Comparison of ENCODE assay signal across 9 mouse cellular contexts in the genomic region with DNA sequence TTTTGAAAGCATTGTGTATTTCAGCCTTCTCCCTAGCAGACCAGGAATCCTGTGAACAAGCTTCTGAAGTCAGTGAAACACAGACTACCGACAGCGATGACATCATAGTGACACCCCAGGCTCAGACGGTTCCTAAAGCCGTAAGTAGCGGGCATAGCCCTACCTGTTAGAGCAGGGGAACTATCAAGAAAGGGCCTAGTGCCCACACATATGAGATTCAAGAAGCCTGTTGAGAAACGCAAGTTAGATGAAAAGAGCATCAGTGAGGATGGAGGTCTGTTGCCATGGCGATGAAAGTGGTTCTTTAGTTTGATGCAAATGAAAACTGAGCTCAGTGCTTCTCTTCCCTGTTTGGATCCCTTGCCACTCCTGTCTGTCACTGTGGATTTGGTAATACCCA. TPM values are rescaled to one million over a fixed set of nuclear protein-coding genes. Genes with fewer than 3 reads are reported as not detected.
DNase-seq lines count a peak whose midpoint lies in the region; ATAC-seq lines count a peak whose summit lies in the region.
"Had no signal": no experiment of that assay in that cellular context is flagged by ENCODE, and none has a peak within 500 bp of the region (broad histone marks: within the 10 kb centered on the region; RNA-seq: fewer than 3 reads in every experiment).

No protein-coding gene starts in this region.

- peak; percentile 32 for DNase-seq in retina, postnatal 1 day
- DNase-seq in retina, embryonic 14.5 days (ENCODE audit: low spot score), result no peak
- DNase-seq in frontal cortex, postnatal 14 days (ENCODE audit: low spot score in 2 of 2), result peak; percentile 17 to 25
- peak; percentile 17 to 19 for DNase-seq in left cerebral cortex, adult 8-10 months (ENCODE audit: low spot score in 2 of 2)
- peak; percentile 17 for DNase-seq in right cerebral cortex, postnatal 4 days
- no peak for DNase-seq in lung, postnatal 4 days
- no peak for DNase-seq in natural killer cell, adult 2 months (ENCODE audit: low spot score in 2 of 2)
- DNase-seq: cerebellum, postnatal 36 days had no signal

- ATAC-seq in megakaryocyte, adult 5-6 weeks (ENCODE audit: poor library complexity, severe bottlenecking), result no peak

RNA-seq across cellular contexts. Expression of a gene that starts 41.7 kb away (rescaled TPM):
- total RNA-seq in left cerebral cortex, adult 8-10 months (2022), result 1 to 10 TPM in 3 of 4 experiments, under 1 TPM in 1; 0.91 to 3.1 (median 2.6) TPM
- total RNA-seq in megakaryocyte, adult 5-6 weeks (2015), result 2.9 and 3.6 TPM in 2 replicates
- 2.7 TPM in 2 replicates for total RNA-seq in megakaryocyte, adult 5-6 weeks (2017)

RNA-seq across cellular contexts. Expression of a gene that starts 45.0 kb away (rescaled TPM):
- total RNA-seq in left cerebral cortex, adult 8-10 months (2022), result 10 to 100 TPM; 59.0 to 62.8 (median 60.4) TPM
- total RNA-seq in megakaryocyte, adult 5-6 weeks (2015), result 53.3 and 54.3 TPM in 2 replicates
- total RNA-seq in megakaryocyte, adult 5-6 weeks (2017), result 148 and 153 TPM in 2 replicates

RNA-seq across cellular contexts. Expression of a gene that starts 48.4 kb away (rescaled TPM):
- 100 to 1,000 TPM; 182 to 218 (median 204) TPM for total RNA-seq in left cerebral cortex, adult 8-10 months (2022)
- total RNA-seq in megakaryocyte, adult 5-6 weeks (2015), result 221 and 239 TPM in 2 replicates
- total RNA-seq in megakaryocyte, adult 5-6 weeks (2017), result 322 and 343 TPM in 2 replicates

Comparison
In these comparisons a context has a peak if more than half of its experiments do, and no peak if none do; other contexts are left out.
1. DNase-seq: peak in retina, postnatal 1 day (single experiment), frontal cortex, postnatal 14 days (2 of 2), left cerebral cortex, adult 8-10 months (2 of 2) and right cerebral cortex, postnatal 4 days (single experiment); none in retina, embryonic 14.5 days (single experiment), lung, postnatal 4 days (0 of 2) and natural killer cell, adult 2 months (0 of 2).